Mouse (Mus musculus): ENCODE data around the gene Fam92b.

Gene Fam92b

DNA sequence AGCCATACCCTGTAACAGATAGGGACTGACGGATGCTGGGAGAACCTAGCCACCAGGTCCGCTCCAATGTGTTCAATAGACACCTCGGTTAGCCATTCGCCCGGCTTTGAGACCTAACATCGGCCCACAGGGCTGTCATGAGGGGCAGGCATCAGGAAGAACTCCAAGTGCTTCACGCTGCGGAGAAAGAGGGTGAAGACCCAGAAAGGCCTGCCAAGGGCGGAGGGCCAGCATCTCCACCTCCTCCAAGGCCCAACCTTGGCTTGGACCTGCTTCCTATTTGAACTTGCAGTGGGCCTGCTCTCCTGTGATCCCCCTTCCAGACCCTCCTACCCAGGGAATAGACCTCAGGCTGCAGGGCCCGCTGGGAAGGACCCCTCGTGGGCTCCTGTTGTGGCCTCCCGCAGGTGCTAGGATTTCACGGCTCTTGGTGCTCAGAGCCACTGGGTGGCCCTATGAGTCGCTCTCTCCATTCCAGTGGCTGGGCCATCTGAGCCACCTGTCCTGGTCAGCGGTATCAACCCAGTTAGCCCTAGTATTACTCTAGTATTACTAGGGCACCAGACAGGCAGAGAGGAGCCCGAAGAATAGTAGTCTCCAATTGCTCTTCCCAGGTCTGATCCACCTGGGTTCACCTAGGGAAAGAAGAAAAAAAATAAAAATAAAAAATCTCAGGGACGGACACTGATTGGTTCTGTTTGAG is 13.0 kb upstream of the Fam92b start:
- no peak for DNase-seq (ENCODE audit: inconsistent ontology term)

DNA sequence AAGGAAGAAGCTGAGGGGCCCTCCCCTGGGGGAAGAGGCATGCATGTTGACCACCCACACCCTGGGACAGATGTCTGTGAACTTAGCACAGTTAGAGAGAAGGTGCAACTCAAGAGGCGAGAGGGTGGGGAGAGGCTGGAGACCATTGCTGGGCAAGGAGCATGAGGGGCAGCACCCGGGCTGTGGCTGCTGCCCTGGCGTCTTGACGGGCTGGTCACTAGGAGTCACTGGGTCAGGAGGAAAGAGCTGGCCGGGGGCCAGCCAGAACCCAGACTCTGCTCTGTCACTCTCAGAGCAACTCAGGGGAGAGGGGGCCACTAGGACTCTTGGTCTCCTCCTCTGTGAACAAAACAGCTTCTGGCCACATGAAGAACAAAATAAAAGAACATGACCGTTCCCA is 12.2 kb upstream of the Fam92b start:
- no peak for DNase-seq (ENCODE audit: inconsistent ontology term)

DNA sequence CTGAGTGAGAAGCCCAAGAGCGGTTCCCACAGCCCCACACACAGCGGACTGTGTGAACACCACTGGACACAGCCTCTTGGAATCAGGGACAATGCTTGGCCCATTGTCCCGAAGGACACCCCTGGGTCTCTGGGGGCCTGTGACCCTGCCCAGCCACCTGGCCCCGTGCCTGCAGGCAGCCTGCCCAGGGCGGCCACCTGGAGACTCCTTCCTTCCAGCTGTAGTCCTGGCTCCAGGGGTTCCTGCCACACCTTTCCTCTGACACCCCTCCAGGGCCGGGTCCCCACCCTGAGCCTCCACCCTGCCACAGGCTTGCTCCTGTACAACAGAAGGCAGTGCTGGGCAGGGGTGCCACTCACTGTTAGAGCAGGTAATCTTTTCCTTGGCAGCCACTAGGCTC is 11.2 kb upstream of the Fam92b start:
- no peak for DNase-seq (ENCODE audit: inconsistent ontology term)

DNA sequence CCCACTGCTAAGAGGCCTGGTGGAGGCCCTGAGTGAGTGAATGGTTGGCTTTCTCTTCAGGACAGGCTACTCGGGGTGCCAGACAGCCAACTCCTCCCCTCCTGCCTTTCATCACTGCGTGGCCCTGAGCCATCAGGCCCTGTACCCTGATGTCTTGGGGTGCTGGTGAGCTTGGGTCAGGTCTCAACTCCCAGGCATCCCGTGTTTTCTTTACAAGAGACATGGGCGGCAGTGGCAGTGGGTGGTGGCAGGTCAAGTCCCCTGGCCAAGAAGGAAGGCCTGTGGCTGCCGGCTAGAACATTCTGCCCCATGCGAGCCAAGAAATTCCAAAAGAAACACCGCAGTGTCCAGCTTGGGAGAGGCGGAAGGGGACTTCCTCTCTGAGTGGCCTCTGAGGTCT is 9.2 kb upstream of the Fam92b start:
- DNase-seq (ENCODE audit: inconsistent ontology term), result peak; percentile 57

DNA sequence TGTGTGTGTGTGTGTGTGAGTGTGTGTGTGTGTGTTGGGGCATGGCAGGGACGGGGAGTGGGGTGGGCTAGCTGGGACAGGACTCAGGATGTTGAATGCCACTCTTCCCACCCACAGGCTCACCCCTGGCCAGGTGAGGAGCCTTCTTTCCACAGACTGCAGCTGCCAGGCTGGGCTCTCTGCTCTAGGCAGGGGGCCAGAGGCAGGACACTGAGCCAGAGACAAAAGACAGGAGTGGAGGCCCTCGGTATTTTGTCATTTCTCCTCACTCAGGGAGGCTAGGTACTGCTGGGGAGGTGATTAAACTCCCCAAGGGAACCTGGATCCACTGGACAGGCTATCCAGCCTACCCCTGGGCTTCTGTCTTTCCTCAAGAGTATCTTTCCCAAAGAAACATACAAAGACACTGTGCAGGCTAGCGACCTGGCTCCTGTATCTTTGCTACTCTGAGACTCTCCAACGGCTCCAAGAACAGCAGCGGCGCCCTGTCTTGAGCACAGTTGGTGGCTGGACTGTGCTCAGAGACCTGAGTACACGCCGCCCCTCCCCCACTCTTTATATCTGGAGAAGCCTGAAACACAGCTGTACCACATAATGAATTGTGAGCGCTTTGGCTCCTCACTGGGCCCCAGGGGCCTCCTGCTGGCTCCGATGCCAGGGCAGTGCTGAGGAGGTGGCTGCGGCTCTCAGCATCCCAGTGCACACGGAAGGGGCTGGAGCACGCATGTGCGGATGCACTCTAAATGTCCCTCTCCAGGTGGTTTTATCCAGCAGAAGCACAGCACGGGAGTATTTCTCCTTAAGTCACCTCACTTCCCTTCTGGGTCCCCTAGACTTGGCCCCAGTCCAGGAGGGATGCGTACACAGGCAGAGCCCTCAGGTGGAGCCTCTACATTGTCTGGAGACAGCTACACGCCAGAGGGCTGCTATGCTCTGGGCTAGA is 7.9 kb upstream of the Fam92b start:
- no peak for DNase-seq (ENCODE audit: inconsistent ontology term)

DNA sequence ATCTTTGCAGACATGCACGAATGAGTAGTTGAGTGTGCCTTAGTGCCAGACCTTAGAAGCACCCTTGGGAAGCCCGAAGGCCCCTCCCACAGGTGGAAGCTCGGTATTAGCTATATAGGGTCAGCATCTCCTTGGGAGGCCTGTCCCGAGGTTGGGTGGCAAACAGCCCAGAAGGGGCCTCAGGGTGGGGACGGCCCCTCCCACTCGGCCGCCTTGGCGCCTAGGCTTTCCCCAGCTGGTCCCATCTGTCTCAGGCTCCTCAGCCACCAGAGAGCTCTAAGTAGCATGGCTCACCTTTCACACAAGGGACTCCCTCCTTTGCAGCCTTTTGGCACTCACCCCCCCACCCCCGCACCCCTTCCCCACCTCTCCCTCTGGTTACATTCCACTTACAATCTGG is 7.1 kb upstream of the Fam92b start:
- DNase-seq (ENCODE audit: inconsistent ontology term), result no peak

DNA sequence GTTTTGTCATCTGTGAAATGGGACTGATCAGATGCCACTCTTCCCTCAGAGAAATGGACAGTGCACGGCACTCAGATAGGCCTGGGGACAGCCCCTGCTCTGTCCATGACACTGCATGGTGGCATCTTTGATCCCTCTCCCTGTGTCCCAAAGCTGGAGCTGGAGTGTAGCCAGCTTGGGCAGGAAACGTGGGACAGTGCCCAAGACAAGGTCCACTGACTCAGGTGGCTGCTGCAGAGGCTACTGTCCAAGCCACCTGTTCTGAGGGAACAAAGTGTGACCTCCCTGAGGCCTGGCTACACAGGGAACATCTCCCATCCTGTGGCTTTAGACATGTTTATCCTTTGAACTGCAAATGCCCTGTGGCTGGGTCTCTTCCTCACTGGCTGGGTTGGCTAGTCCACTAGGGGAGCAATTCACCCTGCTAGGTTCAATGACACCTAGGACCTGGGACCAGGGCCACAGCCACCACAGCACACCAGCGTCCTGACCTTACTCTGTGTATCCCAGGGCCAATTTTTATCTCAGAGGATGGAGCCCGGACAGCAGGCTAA is 4.7 kb upstream of the Fam92b start:
- no peak for DNase-seq (ENCODE audit: inconsistent ontology term)

DNA sequence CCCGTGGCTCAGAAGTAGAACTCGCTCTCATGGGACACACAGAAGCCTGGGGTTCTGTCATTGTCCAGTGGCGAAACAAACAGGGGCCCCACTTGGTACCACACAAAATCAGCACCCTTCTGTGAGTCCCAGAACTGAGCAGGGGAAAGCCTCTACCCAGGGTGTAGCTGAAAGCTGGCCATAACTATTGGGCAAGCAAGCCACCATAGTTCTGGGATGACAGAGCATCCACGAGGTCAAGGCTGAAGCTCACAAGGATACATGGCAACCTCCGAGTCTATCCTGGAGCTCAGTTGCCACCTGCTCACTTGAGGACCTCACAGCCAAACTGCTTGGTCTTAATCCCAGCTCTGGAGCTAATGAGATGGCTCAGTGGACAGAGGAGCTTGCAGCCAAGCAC is 4.0 kb upstream of the Fam92b start:
- DNase-seq (ENCODE audit: inconsistent ontology term), result no peak

DNA sequence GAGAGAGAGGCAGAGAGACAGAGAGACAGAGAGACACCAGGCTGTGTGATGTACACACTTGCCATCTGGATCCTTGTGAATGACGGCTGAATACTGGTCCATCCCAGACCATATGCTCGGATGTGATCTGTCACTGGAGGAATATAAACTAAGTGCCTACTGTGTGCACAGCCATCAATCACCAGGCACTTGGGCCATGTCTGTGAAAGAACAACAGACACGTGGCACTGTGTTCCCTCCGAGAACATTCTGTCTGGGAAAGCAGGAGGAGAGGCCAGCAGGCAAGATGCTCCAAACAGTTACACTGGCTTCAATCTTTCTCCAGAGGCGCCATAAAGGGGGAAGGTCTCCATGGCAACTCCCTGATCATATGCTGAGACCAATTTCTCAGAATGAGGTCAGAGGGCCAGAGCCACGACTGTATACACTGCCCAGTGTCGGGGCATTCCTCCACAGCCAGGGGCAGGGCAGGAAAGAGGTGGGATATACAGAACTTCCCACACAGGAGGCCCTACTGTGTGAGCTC is 3.2 kb upstream of the Fam92b start:
- no peak for DNase-seq (ENCODE audit: inconsistent ontology term)

DNA sequence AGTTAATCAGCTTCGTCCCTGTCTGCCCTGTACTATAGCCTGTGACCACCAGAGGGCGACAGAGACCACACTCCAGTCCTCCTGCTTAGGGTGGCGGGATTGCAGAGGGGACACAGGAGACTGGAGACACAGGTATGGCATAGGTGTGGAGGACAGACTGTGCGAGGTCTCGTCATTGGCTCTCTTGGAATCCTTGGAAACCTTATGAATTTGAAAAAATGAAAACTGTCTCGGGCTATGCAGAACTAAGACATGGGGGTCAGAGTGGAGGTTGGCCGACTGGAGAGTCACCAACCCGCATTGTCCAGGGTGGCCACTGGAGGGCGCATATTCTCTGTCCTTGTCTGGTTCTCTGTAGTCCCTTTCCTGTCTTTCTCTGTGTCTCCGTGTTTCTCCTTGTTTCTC is 1.8 kb upstream of the Fam92b start:
- DNase-seq (ENCODE audit: inconsistent ontology term), result peak; percentile 92

DNA sequence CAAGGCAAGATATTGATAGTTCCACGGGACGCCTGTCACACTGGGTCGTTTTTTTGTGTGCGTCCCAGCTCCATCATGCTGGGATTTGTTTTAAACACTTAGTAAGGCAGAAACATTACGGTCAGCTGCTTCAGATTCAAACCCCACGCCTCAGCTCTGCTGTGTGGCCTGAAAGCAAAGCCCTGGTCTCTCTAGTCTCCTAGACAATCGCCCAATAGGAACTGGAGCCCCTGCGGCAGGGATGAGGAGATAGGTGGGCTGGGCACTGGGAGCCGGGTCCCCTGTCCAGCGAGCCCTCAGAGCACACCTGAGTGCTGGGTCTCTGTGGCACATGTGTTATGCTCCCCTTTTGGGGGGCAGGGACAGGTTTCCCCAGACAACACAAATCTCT is 853 bp upstream of the Fam92b start:
- no peak for DNase-seq (ENCODE audit: inconsistent ontology term)

DNA sequence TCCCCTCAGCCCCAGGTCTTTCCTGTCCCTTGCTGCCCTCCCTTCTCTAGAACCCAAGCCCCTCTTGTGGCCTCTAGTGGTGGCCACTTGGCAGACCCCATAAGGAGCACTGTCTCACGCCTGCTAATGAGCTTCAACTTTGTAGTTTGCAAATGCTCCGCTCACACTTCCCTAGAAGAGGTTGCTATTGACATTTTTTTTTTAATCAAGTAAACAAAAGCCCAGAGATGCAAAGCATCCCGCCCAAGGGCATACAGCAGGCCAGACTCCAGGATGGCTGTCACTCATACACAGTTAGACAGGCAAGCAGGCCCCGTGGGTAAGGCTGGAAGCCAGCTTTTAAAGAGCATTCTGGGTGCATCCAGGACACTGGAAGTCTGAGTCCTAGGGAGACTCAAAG is 661 bp downstream of the Fam92b start:
- no peak for DNase-seq (ENCODE audit: inconsistent ontology term)

DNA sequence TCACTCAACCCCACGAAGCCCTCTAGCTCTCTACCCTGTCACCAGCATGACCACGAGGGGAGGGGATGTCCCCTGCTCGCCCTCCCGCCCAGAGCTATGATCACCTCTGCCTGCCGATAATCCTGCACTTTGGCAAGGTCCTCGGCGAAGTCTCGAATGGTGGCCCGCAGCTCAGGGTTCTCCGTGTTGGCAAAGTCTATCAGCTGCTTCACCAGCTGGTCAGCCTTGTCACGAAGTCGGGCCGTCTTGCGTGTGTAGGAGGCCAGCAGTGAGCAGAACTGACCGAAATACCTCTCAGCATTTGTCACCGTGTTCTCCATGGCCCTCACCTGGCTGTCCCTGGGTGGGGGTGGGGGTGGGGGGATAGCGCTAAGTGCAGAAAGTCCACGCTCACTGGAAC is 2.7 kb downstream of the Fam92b start:
- DNase-seq (ENCODE audit: inconsistent ontology term), result no peak

DNA sequence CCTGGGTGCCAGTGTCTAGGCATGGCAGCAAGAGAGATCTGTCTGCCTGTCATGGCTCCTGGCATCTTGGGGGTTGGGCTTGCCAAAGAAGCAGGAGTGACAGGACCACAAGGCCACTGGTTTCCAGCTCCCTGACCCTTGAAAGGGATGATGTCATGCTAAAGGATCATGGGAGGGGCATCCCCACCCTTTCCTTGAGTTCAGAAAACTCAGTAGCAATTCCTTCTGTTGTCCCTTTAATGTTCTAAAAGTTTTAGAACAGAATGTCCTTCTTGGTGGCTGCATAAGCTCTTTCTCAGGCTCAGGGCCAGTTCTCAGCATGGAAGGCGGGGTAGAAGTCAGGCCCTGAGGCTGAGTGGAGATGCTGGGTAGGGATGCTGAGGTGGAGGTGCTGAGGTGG is 4.1 kb downstream of the Fam92b start:
- DNase-seq (ENCODE audit: inconsistent ontology term), result no peak

DNA sequence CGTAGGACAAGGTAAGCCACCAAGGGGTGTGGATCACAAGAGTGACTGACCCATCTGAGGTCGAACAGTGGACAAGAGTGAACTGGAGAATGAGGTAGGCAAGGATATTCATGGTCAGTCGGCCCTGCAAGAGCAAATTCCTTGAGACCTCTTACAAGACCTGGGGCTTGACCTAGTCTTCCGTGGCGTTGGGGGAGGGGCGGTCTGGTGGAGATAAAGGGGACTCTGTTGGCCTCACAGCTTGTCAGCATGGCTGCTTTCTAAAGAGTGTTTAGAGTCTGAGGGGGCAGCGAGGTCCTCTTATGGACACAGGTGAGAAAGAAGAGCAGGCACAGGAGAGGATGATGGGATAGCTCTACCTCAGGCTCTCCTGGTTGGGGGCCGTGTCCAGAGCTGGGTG is 8.1 kb downstream of the Fam92b start:
- DNase-seq (ENCODE audit: inconsistent ontology term), result no peak

DNA sequence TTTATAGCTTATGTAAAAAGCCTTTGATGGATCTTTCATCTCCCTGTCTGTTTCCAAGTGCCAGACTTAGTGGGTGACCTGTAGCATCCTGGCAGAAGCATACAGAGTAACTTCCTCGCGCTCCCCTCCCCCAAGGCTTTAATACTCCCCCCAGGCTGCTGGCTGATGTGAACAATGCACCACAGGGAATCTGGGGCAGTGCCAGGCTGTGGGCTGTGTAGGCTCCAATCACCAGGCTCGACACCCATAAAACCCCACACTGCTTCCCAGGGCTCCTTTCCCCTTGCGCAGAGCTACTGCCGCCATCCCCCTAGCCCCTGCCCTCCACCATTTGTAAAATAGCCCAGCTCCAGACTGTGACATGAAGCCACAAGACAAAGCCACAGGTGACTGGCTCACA is 9.4 kb downstream of the Fam92b start:
- DNase-seq (ENCODE audit: inconsistent ontology term), result peak; percentile 61

DNA sequence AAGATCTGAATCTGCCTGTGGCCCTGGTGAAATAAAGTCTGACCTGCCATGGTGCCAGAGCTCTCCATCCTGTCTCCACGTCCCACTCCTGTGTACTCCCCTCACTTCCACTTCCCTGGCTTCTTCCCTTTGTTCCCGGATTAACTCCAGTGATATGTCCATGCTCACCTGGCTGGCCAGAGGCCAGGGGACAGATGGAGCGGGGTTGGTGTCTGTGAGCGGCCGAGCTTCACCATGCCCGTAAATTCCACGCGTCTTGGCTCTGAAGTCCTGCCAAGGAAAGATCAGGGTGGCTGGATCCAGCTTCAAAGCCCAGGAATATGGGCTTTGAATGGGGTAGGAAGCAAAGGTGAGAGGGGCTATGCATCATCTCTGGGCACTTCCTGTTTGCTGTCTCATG is 10.1 kb downstream of the Fam92b start:
- DNase-seq (ENCODE audit: inconsistent ontology term), result no peak

DNA sequence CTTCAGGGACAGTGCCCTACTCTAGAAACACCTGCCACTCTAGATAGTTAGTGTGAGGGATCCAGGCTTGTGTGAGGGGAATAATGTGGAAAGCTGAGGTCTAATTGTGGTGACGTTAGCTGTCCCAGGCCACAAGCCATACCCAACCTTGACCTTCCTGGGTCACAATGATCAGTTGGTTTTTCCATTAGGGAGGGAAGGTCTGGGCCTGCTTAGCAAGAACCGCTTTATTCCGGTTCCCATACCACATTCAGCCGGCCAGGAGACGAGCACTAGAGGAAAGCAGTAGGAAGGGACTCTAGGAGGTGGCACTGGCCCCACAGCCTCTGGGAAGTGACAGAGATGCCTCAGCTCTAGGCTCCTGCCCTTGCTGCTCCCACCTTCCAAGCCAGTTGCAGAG is 13.2 kb downstream of the Fam92b start:
- no peak for DNase-seq (ENCODE audit: inconsistent ontology term)

DNA sequence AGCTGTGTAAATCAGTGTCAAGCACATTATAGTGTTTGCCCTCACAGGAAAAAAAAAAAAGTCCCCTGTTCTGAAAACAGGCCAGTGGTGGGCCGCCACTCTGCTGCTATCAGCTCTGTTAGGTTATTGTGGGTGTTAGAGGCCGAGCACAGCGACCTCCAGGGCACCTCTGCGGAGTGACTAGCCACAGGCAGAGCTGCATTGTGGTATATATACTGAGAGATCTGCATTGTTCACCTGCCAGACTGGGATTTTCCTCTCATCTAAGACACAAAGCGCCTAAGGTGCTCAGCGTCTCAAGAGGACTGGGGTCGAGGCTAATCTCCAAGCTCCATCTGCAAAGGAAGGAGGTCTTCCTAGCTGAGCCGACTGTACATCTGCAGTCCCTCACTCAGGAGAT is 13.9 kb downstream of the Fam92b start:
- DNase-seq (ENCODE audit: inconsistent ontology term), result no peak

DNA sequence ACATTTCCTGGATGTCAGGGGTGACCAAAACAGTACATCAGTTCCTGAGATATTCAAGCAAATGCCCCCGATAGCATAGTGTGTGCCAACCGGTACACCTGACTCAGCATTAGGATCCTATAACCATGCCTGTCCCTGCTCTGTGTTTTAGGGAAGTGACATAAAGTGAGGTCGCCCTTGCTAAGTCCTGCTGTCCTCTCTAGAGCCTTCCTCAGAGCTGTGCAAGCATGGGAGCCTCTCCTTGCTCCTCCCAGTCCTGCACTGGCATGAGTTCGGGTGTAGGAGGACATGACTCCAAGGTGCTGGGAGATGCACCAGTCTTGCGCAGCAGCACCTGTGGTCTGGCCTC is 14.9 kb downstream of the Fam92b start:
- no peak for DNase-seq (ENCODE audit: inconsistent ontology term)

DNA sequence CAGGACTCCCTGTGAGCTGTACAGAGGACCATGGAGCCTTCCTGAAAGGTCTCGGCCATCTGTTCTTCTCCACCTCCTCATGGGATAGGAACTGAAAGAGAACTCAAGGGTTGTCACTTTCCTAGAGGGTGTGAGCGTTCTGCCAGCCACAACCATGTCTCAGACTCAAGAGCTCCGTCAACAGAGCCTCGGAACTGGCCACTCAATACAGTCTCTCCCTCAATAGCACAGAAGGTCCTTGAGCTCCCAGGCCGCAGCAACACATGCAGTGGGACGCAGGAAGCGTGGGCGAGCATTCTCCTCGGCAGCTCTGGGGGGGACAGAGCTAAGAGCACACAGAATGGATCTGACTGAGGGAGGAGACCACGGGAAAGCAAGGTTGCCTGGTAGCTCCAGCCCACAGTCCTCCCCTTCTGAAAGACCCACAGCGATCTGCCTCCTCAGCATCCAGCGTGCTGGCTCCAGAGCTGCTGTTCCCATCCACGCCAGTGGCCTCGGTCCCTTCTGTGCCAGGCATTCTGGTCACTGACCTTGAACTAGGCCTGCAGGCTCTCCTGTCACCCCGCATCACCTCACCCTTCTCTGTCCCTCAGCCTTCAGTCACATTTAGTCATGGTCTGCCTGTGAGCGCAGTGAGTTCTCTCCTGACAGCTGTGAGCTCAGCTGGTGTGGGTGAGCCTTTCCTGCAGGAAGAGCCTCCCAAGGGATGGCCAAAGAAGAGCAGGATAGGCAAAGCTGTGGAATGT is 15.4 kb downstream of the Fam92b start:
- DNase-seq (ENCODE audit: inconsistent ontology term), result no peak

DNA sequence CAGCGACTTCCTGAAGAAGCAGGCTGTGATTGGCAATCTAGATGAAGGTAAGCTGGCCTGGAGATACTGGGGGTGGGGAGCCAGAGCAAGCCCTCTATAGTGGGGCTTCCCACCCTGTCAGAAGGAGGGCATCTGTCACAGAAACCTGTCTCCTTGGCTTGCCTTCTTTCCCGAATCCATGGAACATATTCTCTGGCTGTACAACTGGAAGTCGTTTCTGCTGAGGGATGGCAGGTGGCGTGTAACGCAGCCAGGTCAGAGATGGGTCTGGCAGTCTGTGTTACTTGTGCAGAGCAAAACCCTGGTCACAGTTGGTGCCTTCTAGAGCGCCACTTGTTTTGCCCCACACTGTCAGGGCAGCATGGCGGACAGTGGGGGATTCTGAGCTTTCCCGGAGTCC is 16.9 kb downstream of the Fam92b start:
- DNase-seq (ENCODE audit: inconsistent ontology term), result no peak
